Mouse (Mus musculus) myocyte (in vitro differentiated cells): ENCODE data around the gene Surf2.

ENCODE experiments used
- CEBPB ChIP-seq: IDR thresholded peaks from 2 replicates; pipeline ENCODE4 v1.6.1; 2011; ENCODE audit warnings: mild to moderate bottlenecking, moderate library complexity; ENCODE audit not compliant: poor library complexity, insufficient read depth, severe bottlenecking
- POLR2AphosphoS2 ChIP-seq: IDR thresholded peaks from one replicate; pipeline ENCODE4 v1.6.1; 2011; ENCODE audit warnings: low read depth, control low read depth; ENCODE audit not compliant: insufficient read length

DNA sequence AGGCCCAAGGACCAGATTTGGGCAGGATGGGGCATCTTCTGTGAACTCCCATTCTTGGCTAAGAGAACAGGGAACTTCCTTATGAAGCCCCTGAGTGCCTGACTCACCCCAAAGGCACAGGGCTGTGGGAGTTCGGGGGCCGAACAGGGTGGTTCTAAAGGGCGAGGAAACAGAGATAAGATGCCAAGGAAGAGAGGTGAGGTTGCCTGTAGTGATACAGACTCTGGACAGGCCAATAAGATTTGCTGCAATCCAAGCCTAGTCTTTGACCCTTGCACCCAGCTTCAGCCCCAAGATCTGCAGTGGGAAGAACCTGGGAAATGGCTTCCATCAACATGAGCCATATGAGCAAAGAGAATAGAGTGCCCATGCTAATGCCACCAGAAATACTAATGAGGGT is 27.1 kb downstream of the Surf2 start:
- TF ChIP-seq CEBPB (no peak), POLR2AphosphoS2 (no peak)
